Mouse (Mus musculus) gastrocnemius, adult 2 months (tissue): Measurements from ENCODE around the gene Spred1. TPM values are rescaled to one million over a fixed set of nuclear protein-coding genes. Genes with fewer than 3 reads are reported as not detected.
"Not testable (repeated sequence)": the region's sequence is repeated elsewhere in the genome, so short reads cannot be mapped to it uniquely, and the experiment has no call there.

Experiments used
- DNase-seq: peaks from one replicate; pipeline ENCODE4 v3.0.0; 2022
- H3K27ac ChIP-seq: fragments of 200-600 bp; 2 replicates; pipeline ENCODE4 v1.8.1; 2022; ENCODE audit warnings: mild to moderate bottlenecking
- H3K4me3 ChIP-seq: fragments of 200-600 bp; 2 replicates; pipeline ENCODE4 v1.8.1; 2022; ENCODE audit warnings: mild to moderate bottlenecking, moderate library complexity
- CTCF ChIP-seq: fragments of 200-600 bp; IDR thresholded peaks from 2 replicates; pipeline ENCODE4 v1.8.1; 2022; ENCODE audit warnings: antibody characterized with exemption, mild to moderate bottlenecking, moderate library complexity
- intact Hi-C: fragments of 180-260 bp; cut with DNase I; formaldehyde crosslinking; loops from one replicate; pipeline ENCODE4 v1.15.1; 2025
- total RNA-seq, 2 experiments: library from RNA; stranded (reverse); gene quantifications; 2 replicates each; pipeline ENCODE4 v1.2.3; 2021

Spred1 gene
- total RNA-seq, 2 experiments from 2014 or later: 5.0 to 7.3 TPM

DNA sequence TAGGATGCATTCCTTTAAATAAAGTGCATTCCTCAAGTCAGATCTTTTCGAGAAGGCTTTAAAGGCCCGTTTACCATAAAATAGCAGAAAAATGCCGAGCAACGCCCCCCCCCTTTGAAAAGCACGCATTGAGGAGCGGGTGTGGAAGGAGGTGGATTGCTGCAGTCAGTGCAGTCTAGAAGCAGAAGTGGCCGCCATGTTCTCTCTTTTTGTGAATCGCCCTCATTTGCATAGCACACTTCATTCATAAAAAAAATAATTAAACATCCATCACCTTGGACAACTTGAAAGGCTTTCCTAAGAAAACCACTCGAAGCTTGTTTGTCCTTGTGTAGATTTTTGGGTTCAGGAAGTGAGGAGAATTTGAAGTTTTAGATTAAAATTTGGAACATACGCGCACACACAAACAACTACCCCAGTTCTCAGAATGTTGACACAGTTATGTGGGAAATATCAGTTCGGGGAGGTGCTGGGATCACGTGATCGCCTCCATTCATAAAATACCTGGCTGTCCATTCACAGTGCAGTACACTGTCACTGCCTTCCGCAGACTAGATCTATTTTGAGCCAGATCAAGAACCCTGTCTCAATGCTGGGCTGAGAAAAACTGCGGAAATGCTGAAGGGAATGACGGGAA lies 1.6 kb downstream of the Spred1 start:
- peak; percentile 46 for DNase-seq
- peak overlapping the region; percentile 98 for H3K27ac ChIP-seq
- TF ChIP-seq CTCF: no peak

DNA sequence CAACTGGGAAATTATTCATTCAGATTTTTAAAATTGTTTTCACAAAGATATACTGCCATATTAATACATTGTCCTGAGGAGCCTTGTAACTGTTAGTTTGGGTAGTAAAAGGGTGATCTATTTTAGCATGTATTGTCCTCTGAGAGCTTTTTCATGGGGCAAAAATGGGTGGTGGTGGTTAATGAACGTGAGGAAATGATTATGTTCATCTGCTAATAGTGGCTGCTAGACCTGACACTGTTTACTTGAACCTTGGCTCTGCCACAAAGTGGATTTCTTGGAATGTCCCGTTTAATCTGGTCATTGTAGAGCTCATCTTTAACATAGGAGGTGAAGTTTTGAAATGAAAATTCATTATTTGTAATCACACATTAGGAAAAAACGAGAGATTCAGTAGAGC lies 2.5 kb downstream of the Spred1 start:
- peak overlapping the region; percentile 17; the same call in 1 of the 2 replicates for H3K27ac ChIP-seq
- no peak for DNase-seq
- intact Hi-C loops: loop anchor here (5.0 kb wide), 1 partner anchor 226 kb away; no protein-coding TSS in a partner anchor
- no peak for TF ChIP-seq CTCF
- H3K4me3 ChIP-seq: peak overlapping the region; percentile 82

More for the DNA sequence above, 1.6 kb downstream of the Spred1 start:
- intact Hi-C loops: loop anchor here (5.0 kb wide), 1 partner anchor 226 kb away; no protein-coding TSS in a partner anchor
- peak overlapping the region; percentile 82 for H3K4me3 ChIP-seq

DNA sequence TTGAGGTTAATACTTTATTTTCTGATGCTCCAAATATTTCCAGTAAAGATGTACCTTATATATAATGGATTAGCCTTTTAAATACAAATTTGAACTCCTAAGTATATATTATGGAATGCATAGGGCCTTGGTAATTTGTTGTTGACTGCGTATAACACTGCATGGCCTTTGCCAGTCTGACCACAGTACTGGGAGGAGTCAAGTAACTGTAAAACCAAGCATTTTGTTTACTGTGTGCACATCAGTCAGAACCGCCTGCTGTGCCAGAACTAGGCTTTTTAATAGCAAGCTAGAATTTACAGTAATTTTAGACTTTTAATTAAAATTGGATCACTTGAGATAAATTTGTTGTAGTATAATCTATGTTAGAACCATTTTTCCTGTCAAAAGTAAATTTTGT lies 3.7 kb downstream of the Spred1 start:
- no peak for TF ChIP-seq CTCF
- DNase-seq: no peak
- H3K27ac ChIP-seq: no peak overlapping the region
- intact Hi-C loops: loop anchor here (5.0 kb wide), 1 partner anchor 228 kb away; no protein-coding TSS in a partner anchor
- no peak overlapping the region for H3K4me3 ChIP-seq

DNA sequence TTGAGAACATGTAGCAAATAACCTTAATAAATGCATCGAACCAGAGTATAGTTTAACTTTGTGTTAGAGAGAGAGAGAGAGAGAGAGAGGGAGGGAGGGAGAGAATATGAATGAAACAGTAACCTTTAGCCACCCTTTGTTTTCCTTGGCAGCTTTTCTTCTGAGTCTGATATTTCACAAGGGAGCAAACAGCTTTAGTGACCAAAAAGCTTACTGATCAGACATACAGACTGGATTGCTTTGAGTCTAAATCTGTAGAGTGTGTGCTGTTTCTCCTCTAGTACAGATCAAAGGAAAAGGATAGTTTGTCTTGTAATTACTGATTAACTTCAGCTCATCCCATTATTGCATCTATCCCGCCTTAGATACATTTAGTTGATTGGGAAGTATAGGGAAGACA lies 8.0 kb downstream of the Spred1 start:
- intact Hi-C loops: no loop called here
- DNase-seq: no peak
- H3K27ac ChIP-seq: no peak overlapping the region

DNA sequence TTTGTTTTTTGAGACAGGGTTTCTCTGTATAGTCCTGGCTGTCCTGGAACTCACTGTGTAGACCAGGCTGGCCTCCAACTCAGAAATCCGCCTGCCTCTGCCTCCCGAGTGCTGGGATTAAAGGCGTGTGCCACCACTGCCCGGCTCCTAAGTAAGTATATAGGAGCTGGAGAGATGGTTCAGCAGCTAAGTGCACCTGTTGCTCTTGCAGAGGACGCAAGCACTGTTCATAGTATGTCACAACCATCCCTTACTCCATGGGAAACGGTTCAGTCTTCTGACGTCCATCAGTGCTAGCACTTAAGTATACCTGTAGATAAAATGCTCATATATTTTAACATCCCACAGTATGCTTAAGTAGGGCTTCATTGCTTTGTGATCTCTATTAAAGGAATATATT lies 9.9 kb downstream of the Spred1 start:
- intact Hi-C loops, DNase-seq, H3K4me3 ChIP-seq, H3K27ac ChIP-seq: not testable (repeated sequence)

More for the DNA sequence above, 8.0 kb downstream of the Spred1 start:
- H3K4me3 ChIP-seq: no peak overlapping the region
- no peak for TF ChIP-seq CTCF

DNA sequence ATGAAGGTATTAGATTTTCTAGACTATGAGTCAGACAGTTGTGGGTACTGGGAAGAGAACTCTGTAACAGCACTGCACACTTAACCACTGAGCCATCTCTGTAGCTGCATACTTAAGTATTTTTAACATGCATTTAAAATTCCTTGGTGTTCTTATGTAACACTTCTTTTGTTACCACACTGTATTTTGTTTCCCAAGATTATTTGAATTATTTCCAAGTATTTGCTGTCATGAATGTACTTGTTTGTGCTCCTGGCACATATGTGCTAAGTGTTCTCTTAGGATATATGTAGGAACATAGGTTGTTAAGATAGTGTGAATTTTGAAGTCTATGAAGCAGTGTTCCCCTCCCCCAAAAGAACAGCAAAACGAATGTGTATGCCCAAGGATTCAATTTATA lies 10.7 kb downstream of the Spred1 start:
- no peak overlapping the region for H3K27ac ChIP-seq
- no peak for TF ChIP-seq CTCF
- H3K4me3 ChIP-seq: no peak overlapping the region
- no peak for DNase-seq
- intact Hi-C loops: no loop called here

DNA sequence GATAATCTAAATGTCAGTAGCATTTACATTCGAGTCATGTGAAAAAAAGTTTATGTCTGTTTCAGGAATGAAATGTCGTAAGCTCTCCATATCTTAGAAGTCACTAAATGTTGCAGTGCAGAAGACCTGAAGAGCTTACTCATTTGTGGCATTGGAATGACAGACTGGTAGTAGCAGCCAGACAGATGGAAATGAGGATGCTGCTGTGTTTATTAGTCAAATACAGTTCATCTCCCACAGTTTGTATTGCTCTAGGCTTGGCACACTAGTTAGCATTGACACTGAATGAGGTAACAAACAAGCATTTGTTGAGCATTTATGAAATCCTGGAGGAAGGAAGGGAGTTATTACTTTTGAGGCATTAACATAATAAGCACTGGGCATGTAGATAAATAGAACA lies 12.4 kb downstream of the Spred1 start:
- Histone ChIP-seq H3K4me3 (no peak overlapping the region), H3K27ac (no peak overlapping the region)
- intact Hi-C loops: no loop called here
- DNase-seq: no peak
- TF ChIP-seq CTCF: no peak

DNA sequence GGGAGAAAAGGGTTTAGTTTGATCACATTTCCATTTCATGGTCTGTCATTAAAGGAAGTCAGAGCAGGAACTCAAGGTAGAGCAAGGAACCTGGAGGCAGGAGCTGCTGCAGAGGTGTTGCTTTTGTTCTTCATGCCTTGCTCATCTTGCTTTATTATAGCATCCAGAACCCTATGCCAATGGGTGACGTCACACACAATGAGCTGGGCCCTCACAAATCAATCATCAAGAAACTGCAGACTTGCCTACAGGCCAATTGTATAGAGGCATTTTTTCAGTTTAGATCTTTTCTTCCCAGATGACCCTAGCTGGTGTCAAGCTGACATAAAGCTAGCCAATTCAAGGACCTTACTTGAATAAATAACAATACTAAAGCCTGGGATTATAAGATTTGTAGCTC lies 16.6 kb downstream of the Spred1 start:
- no peak for TF ChIP-seq CTCF
- H3K4me3 ChIP-seq: no peak overlapping the region
- intact Hi-C loops: no loop called here

DNA sequence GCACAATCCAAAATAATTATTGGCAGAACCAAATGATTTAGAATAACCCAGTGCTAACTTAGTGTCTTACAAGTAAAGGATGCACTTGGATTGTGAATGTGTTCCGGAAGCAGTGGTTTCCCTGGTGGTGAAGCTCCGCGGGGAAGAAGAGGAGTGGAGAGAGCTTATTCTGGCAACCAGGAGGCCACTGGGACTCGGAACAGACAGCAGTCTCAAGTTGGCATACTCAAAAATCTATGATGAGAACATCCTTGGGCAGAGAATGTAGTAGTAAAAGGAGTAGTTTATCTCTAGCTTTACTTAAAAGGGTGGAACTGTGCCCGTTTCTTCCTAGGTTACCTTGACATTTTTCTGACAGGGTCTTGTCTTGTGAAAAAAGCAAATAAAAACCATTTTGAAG lies 17.8 kb downstream of the Spred1 start:
- DNase-seq: no peak
- TF ChIP-seq CTCF: no peak
- no peak overlapping the region for H3K27ac ChIP-seq
- intact Hi-C loops: loop anchor here (1.0 kb wide), 1 partner anchor 16 kb away; no protein-coding TSS in a partner anchor
- no peak overlapping the region for H3K4me3 ChIP-seq

More for the DNA sequence above, 16.6 kb downstream of the Spred1 start:
- no peak for DNase-seq
- no peak overlapping the region for H3K27ac ChIP-seq

DNA sequence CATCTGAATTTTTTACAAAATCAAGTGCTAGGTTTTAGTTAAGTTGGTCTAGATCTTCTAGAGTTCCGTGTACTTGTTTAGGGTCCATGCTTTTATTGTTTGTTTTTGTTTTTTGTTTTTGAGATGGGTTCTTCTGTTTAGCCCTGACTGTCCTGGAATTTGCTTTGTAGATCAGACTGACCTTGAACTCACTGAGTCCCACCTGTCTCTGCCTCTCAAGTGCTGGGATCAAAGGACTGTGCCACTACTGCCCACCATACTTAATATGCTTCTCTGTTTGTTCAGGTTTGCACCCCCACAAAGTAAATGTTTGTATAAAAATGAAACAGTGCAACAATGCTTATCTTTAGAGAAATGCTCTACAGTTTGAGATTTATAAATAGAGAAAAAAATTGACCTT lies 18.8 kb downstream of the Spred1 start:
- TF ChIP-seq CTCF: no peak
- DNase-seq: no peak
- intact Hi-C loops: loop anchor here (1.0 kb wide), 1 partner anchor 15 kb away; no protein-coding TSS in a partner anchor
- Histone ChIP-seq H3K27ac (no peak overlapping the region), H3K4me3 (no peak overlapping the region)

DNA sequence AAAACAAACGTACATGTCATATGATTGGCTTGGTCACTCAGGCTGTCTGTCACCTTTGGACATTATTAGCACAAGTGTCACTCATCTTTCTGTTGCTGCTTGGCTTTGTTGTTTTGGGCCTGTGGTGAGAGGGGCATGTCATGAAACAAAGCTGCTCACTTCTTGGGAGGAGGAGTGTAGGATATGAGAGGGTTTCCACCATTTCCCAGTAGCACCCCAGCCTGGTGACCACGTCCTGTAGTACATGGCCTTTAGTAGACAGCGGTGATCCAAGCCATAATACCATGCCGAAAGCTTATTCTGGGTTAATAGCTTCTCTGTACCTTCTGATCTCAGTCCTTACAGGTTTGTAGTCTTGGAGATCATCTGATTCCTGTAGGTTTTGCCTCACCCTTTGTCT lies 21.9 kb downstream of the Spred1 start:
- intact Hi-C loops: no loop called here
- Histone ChIP-seq H3K27ac (no peak overlapping the region), H3K4me3 (no peak overlapping the region)
- no peak for DNase-seq
- TF ChIP-seq CTCF: no peak

DNA sequence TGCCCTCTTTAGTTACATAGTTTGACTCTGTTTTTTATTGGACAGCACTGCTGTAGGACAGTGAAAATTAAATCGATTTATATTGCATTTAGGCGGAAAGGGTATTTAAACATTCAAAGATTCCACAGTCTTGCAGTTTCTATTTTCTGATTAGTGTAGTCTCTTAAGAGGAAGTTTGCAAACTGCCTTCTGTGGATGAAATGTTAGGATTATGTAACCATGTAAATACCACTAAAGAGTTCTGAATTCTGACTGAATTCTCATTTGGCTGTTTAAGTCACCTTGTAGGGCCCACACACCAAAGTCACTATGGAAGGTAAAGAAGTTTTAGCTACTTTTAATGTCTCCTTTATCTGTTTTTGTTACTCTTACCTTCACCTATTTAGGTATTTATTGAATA lies 24.9 kb downstream of the Spred1 start:
- Histone ChIP-seq H3K27ac (no peak overlapping the region), H3K4me3 (no peak overlapping the region)
- intact Hi-C loops: no loop called here
- no peak for DNase-seq
- no peak for TF ChIP-seq CTCF

DNA sequence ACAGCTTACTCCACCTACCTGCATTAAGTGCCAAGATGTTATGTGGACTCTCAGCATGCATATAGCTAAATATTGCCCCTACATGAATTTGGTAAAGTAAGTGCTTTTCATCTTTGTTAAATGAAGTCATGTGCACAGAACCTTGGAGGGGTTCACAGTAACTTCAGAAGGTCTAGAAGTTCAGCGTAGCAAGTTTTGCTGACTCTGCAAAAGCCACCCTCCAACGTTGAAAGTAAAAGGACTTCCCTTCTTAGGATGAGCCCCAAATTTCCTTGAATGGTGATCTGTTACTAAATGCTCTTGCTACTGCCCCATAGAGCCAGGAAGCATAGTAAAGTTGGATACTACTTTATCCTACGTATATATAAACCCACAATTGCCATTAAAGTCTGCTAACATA lies 25.4 kb downstream of the Spred1 start:
- Histone ChIP-seq H3K27ac (no peak overlapping the region), H3K4me3 (no peak overlapping the region)
- intact Hi-C loops: no loop called here
- no peak for TF ChIP-seq CTCF
- DNase-seq: no peak

DNA sequence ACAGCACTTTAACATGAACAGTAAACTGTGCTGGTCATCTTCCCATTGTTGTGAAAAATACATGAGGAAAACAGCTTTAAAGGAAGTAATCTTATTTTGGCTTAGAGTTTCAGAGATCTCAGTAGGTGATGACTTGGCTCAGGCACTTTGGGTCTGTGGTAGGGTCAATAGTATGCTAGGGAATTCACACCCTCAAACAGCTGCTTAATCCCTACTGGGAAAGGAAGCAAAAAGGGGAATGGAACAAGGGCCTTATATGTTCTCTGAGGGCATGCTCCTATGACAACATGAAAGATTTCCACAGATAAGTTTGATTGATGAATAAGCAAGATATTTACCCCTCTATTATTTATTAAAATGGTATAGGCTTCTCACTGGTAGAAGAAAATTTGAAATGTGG lies 31.0 kb downstream of the Spred1 start:
- TF ChIP-seq CTCF: no peak
- Histone ChIP-seq H3K4me3 (no peak overlapping the region), H3K27ac (no peak overlapping the region)
- intact Hi-C loops: no loop called here
- no peak for DNase-seq
